Mouse (Mus musculus) cerebellum, adult 2 months (tissue): ENCODE measurements around the gene Armcx1.

Source experiments
- CTCF ChIP-seq: fragments of 200-500 bp; IDR thresholded peaks from 2 replicates; pipeline ENCODE4 v1.5.1; 2011; ENCODE audit warnings: low read depth, mild to moderate bottlenecking, control low read depth, low read length, moderate library complexity, borderline replicate concordance; ENCODE audit not compliant: insufficient read depth
- POLR2A ChIP-seq: fragments of 200-500 bp; IDR thresholded peaks from 2 replicates; pipeline ENCODE4 v1.6.1; 2011; ENCODE audit warnings: low read length, control low read depth, borderline replicate concordance; ENCODE audit not compliant: insufficient read depth

DNA sequence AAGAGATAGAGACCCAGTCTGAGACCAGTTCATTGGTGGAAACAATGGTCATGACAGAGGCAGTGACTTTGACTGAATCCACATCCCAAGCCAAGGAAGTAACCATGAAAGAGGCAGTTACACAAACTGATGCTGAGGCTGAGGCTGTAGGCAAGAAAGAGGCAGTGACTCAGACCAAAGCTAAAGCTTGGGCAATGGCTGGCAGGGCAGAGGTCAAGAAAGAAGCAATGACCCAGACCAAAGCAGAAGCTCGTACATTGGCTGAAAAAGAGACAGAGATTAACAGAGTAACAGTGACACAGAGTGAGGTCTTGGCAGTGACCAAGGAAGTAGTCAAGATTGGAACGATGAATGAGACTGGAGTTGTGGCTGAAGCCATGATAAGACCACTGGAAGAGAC lies 28.1 kb upstream of the Armcx1 start:
- TF ChIP-seq CTCF (no peak), POLR2A (no peak)
